Mouse (Mus musculus) kidney, postnatal 10 days (tissue): Measurements from ENCODE around the gene Mrpl43.
"Not testable (repeated sequence)": the region's sequence is repeated elsewhere in the genome, so short reads cannot be mapped to it uniquely, and the experiment has no call there.

Source experiments
- DNase-seq: peaks from one replicate; pipeline ENCODE4 v3.0.0; 2021; ENCODE audit warnings: mixed read lengths

Mrpl43 gene

DNA sequence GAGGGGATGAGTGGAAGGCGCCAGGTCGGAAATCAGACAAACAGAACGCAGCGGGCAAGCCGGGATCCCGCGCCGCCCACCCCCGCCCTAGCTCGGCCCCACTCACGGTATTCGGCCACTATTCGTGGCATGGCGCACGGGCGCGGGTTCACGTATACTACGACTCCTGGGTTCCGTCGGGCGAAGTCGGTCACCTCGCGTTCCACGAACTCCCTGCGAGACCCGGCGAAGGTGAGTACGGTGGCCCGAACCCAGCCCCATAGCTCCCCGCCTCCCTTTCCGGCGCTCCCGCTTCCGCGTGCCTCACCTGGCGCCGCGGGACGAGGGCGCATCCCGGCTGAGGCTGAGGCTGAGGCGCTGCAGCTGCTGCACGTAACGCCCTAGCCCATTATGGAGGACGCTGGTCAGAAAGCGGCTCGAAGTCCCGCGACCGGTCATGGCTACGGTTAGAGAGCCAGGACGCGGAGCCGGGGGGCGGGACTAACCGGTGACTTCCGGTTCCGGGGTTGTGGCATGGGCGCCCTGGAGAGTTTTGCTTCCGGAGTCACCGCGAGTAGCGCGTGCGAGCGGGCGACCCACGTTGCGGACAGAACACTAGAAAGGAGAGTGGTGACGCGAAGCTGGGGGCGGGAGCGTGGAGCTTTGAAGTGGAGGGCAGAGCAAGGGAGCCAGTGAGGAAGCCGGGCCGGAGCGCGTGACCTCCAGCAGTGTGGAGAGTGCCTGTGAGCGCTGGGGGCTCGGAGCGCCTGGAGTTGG is at the start of gene Mrpl43:
Mrpl43 (minus strand) TSS at position 486 of the 756 bp plus-strand sequence.
- peak; percentile 98 for DNase-seq

DNA sequence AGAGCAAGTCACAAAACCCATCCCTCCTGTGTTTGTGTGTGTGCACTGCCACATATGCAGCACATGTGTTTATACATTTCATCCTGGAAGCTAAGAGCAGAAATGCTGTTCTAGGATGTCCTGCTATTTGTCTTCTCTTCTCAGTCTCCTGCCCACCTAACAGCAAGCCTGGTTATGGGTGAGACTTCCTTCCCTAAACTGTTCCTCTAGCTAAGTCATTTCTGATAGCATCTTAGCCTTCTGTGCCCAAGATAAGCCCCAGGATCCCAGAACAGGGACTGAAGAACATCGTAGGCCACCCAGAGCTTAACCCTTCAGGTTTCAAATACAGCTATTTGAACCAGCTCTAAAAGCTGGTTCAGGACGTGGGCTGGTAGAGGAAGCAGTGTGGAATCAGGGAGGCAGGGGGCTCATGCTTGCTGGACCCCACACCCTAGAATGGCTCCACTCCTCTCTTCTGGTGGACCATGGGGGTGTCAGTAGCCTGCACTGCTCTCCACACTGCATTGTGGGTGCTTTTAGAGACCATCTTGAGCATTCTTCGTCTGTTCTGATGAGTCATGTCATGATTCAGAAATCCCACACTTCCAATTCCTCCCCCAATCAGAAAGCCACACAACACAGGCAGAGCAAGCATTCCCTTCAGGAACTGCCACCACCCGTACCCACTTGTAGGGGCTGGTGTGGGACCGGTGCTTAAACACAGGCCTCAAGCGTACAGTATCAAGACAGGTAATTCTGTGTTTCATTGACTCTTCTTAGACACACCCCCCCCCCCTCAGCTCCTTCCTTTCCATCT is 48.8 kb upstream of the Mrpl43 start:
- no peak for DNase-seq

GRCm38 (mm10) chr19:45053451-45053850 is 47.2 kb upstream of the Mrpl43 start:
- DNase-seq: no peak

DNA sequence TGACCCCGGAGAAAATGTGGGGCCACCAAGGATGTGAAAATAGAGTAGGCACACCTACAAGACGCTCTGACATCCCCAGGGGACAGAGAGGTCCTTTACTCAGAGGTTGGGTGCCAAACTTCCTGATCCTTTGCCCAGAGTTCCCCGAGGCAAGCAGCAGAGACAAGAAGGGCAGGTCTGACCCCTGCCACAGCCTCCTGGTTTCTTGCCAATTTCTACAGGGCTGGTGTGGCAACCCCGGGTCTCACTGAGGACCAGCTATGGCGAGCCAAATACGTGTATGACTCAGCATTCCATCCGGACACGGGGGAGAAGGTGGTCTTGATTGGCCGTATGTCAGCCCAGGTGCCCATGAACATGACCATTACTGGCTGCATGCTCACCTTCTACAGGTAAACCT is 43.3 kb upstream of the Mrpl43 start:
- DNase-seq: no peak

- DNase-seq: no peak
These were observed 42.6 kb upstream of the Mrpl43 start for GRCm38 (mm10) chr19:45048644-45049365.

- peak; percentile 63 for DNase-seq
These were observed 41.8 kb upstream of the Mrpl43 start for GRCm38 (mm10) chr19:45047935-45048643.

DNA sequence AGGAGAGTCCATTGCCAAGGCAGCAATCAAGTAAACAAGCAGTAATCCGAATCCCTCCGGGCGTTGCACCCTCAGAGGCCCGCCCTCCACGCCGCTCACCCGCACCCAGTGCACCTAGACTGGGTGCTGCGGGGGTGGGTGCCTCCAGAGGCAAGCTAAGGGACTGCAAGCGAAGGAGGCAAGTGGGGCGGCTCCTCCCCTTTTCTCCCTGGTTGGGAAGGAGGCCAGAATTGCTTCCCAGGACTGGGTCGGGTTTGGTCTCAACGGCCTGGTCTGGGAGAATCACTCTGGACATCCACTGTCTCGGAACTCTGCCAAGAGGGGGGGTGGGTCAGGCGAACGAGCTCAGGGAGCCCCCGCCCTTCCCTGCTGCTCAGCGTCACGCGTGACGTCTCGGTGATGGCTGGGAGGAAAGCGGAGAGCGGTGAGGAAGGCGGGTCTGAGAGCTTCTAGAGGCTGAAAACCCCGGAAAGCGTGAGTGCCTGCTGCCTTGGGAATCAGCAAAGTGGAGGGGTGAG is 41.2 kb upstream of the Mrpl43 start, which contains the start of gene Sfxn3:
Sfxn3 (plus strand) TSS at position 87 of the 518 bp plus-strand sequence.
- peak; percentile 98 for DNase-seq

DNA sequence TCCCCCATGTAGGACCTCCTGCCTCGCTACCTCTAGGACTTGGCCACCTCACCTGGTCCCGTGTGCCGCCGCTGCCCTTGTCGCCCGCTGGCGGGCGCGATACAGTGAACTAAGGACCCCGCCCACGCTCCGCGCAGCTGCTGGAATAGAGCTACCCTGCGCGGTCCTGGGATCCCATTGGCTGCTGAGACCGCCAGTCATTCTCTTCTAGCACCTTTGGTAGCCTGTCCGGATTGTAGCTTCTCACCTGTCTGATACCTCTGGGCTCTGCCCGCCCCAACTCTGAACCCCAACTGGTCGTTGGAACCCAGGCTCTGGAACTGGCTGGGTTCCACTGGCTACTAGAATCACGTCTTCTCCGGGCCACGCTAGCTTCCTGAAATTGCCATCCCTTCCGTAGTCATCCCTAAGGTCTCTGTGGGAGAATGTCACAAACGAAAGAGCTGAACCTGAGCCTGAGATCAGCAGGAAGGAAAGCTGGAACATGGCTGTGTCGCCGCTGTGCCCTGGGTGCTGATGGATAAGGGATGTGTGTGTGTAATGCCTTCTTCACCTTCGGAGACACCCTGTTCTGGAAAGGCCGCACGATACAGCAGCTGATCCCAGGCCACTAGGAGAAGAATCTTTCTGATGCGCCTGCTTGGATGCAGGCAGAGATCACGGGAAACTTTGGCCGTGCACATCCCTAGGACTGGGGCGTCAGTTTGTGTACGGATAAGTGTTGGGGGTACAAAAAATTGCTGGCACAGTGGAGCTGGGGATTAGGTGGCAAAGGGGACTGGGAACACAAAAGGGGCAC is 40.5 kb upstream of the Mrpl43 start:
- DNase-seq: peak; percentile 92

DNA sequence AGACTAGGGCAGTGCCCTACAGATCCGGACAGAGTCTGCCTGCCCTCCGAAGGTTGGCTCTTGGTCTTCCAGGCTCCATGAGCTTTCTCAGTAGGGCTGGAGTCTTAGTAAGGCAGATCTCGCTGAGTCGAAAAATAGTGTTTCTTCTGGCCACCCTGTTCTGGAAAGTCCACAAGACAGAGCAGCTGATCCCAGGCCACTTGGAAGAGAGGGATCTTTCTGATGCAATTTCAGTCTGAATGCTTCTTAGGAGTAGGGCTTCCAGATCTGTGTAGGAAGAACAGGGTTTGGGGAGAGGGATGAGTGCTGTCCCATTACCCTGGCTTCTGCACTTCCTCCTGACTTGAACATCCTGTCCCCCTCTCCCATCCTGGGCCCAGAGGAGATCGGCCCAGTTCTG is 39.4 kb upstream of the Mrpl43 start, which contains the start of gene Pdzd7:
Pdzd7 (minus strand) TSS at position 67 of the 400 bp plus-strand sequence.
- DNase-seq: no peak

DNA sequence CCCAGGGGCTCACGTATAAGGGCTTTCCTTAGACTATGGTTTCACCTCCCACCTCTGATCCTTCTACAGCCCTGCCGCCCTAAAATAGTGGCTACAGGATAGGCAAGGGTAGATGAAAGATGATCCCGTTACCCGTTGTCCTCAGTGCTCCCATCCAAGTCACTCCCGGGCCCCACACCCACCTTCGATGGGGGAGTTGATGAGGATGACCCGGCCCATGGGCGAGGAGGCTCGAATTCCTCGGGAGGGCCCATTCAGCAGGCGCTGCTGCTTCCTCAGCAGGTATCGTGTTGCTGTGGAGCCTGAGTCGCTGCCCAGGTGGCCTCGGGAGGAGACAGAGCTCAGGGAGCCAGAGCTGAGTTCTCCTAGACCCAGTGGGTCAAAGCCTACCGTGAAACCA is 39.0 kb upstream of the Mrpl43 start:
- DNase-seq: no peak

- no peak for DNase-seq
These were observed 38.2 kb upstream of the Mrpl43 start for GRCm38 (mm10) chr19:45044389-45044927.

DNA sequence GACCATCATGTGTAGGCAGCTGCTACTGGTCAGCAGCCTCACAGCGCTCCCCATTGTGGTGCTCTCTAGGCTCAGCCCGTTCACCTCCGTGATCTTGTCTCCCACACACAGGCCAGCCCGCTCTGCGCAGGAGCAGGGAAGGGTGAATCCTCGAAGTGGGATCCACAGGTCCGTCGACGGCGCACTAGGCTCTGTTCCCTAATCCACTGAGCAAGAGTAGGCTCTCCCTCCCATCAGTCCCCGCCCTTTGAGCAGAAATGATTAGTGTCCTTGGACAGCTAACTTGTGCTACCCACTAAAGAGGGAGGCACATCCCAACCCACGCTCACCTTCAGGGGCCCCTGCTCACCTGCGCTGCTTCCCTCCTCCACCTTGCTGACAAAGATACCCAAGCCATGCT is 34.0 kb upstream of the Mrpl43 start:
- no peak for DNase-seq

GRCm38 (mm10) chr19:45038198-45038597 is 32.0 kb upstream of the Mrpl43 start:
- not testable (repeated sequence) for DNase-seq

GRCm38 (mm10) chr19:45036867-45037266 is 30.6 kb upstream of the Mrpl43 start:
- peak; percentile 74 for DNase-seq

DNA sequence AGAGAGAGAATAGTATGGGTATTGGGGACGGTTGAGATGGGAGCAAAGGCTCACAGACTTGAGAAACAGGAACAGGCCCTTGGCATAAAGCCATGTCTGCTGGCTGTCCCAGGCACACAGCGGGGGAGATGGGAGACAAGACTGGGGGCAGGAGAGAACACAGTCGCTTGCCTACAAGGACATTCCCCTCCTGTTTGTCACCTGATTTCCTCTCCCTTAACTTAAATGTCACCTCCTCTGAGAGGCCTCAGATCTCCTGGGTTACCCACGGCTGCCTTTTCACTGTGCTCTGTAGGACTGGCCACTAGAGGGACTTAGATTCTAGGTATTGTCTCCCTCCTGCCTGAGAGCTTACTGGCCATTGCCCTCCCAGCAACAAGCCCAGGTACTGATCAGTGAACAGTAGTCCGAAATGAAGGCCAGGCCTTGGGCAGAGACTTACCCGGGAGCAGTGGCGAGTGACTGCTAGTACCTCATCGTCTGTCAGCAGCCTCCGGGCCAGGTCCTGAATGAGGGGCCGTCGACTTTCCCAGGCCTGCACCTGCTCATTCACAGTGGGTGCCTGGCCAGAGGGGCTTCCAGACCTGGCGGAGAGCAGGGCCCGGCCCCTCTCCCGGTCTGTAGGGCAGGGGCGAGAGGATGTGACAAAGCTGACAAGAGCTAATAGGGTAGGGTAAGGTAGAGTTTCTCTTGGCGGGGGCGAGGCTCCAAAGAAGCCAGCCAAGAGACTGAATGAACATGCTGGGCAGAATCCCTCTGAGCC is 26.5 kb upstream of the Mrpl43 start:
- DNase-seq: peak; percentile 67

DNA sequence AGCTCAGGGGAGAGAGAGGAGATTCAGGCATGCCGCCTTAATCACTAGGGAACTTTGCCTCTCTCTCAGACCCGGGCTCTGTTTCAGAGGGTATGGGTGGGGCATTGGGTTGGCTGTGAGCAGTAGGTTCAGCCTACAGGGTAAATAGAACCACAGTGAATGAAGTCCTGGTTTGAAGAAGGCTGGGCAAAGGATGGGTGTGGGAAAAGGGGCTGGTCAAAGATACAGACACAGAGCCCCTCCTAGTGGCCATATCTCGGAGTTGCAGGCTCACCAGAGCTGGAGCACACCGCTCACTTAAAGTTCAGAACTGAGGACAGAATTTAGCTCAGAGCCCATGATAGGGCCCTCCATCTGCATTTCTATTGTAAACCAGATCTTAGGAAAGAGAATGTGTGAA is 25.5 kb upstream of the Mrpl43 start:
- peak; percentile 90 for DNase-seq

DNA sequence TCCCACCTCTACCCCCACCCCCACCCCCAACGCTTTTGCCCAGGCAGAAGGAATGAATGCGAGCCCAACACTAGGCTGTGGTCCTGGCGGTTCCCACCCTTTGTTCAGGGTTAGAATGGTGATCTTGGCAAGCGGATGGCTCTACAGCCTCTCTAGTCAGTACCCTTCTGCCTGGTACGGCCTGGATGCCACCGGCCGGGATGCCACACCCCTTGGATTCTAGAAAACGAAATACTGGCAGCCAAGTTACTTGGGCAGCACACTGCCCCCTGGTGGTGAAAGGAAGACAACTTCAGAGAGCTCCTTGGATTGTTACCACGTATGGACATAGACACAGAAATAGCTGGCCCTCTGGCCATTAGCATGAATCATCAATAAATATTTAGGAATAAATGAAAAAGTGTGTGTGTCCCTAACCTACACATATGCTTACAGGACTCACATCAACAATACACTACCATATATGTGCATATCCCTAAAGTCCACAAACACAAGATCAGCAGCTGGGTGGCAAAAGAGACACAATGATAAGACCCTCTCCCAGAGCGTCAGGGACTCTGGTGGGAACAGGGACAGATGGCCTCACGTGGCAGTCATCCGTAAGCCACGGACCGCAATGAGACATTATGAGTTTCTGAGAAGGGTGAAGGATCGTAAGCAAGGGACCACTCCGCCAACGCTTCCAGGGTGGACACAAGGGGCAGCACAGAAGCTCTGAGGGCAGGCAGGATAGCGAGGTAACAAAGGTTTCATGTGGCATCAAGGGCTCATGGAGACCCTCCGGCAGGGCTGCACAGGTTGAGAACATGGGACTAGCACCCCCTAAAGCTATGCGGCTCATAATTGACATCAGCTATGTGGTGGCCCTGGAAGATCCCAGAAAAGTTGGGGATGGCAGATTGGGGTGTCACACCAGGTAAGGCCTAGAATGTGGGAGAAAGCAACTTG is 24.8 kb upstream of the Mrpl43 start:
- peak; percentile 91 for DNase-seq

DNA sequence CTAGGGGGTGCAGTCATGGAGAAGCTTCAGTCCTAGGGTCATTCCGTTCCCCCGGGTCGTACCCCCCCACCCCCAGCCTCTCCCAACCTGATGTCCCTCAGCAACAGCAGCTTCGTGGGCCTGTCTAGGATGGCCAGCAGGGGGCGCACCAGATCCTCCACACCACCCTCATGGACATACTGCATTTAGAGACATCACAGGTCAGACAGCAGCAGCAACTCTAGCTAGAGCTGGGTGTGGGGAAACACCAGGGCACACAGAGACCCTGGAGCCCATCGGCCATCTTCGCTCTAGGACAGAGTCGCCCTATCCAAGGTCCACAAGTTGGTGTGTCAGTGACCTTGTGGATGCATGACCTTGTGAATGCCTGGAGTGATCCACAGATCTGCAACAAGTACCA is 23.9 kb upstream of the Mrpl43 start:
- DNase-seq: peak; percentile 83

GRCm38 (mm10) chr19:45029571-45029970 is 23.3 kb upstream of the Mrpl43 start:
- no peak for DNase-seq
